Mouse (Mus musculus) forebrain, embryonic 11.5 days (tissue): ENCODE results near the gene Cask. TPM values are rescaled to one million over a fixed set of nuclear protein-coding genes. Genes with fewer than 3 reads are reported as not detected.

ENCODE experiments used
- ATAC-seq: fragments of 200-750 bp; cut with Nextera tagmentation; replicated peaks from 2 replicates; pipeline ENCODE4 v1.8.0; 2017; ENCODE audit warnings: moderate TSS enrichment; ENCODE audit not compliant: low FRiP score
- DNase-seq: peaks from one replicate; pipeline ENCODE4 v3.0.0-alpha.2; 2017; ENCODE audit warnings: low spot score
- H3K27ac ChIP-seq: fragments of 300-500 bp; sonication (generic); 2 replicates; pipeline ENCODE4 v1.5.1; 2014; ENCODE audit warnings: low read depth, low read length
- H3K27me3 ChIP-seq: fragments of 300-500 bp; sonication (generic); 2 replicates; pipeline ENCODE4 v1.6.1; 2014; ENCODE audit warnings: mild to moderate bottlenecking, low read length, mixed read lengths; ENCODE audit not compliant: control insufficient read depth, insufficient read depth
- H3K36me3 ChIP-seq: fragments of 300-500 bp; sonication (generic); 2 replicates; pipeline ENCODE4 v1.6.1; 2014; ENCODE audit warnings: mild to moderate bottlenecking, low read length, moderate library complexity, mixed read lengths; ENCODE audit not compliant: control insufficient read depth, insufficient read depth
- H3K4me1 ChIP-seq: fragments of 300-500 bp; sonication (generic); replicated peaks from 2 replicates; pipeline ENCODE4 v1.6.1; 2014; ENCODE audit warnings: low read length, mixed read lengths; ENCODE audit not compliant: control insufficient read depth, insufficient read depth
- H3K4me2 ChIP-seq: fragments of 300-500 bp; sonication (generic); 2 replicates; pipeline ENCODE4 v1.6.1; 2014; ENCODE audit warnings: low read depth, mild to moderate bottlenecking, low read length, moderate library complexity, mixed read lengths; ENCODE audit not compliant: severe bottlenecking
- H3K4me3 ChIP-seq: fragments of 300-500 bp; sonication (generic); 2 replicates; pipeline ENCODE4 v1.5.1; 2014; ENCODE audit warnings: low read depth, low read length
- H3K9ac ChIP-seq: fragments of 300-500 bp; sonication (generic); 2 replicates; pipeline ENCODE4 v1.6.1; 2014; ENCODE audit warnings: low read length
- H3K9me3 ChIP-seq: fragments of 300-500 bp; sonication (generic); 2 replicates; pipeline ENCODE4 v1.6.1; 2016; ENCODE audit warnings: low read length, mixed read lengths; ENCODE audit not compliant: control insufficient read depth
- WGBS: fragments of 180-500 bp; shearing (Covaris S2); extraction: QIAGEN DNeasy Blood & Tissue Kit; methylation state at CpG from one replicate; pipeline ENCODE4 v1.1.7; 2014; 5-methylcytosine and 5-hydroxymethylcytosine counted together
- polyA plus RNA-seq: library from polyadenylated mRNA; unstranded; fragments of >200 nt; fragmentation: Nextera tagmentation; extraction: Ambion mirVana; gene quantifications from 2 replicates; pipeline ENCODE4 v1.2.1, GENCODE M21; 2014

Gene Cask
- polyA plus RNA-seq, 1 experiment from 2014 or later = 18.3 TPM

DNA sequence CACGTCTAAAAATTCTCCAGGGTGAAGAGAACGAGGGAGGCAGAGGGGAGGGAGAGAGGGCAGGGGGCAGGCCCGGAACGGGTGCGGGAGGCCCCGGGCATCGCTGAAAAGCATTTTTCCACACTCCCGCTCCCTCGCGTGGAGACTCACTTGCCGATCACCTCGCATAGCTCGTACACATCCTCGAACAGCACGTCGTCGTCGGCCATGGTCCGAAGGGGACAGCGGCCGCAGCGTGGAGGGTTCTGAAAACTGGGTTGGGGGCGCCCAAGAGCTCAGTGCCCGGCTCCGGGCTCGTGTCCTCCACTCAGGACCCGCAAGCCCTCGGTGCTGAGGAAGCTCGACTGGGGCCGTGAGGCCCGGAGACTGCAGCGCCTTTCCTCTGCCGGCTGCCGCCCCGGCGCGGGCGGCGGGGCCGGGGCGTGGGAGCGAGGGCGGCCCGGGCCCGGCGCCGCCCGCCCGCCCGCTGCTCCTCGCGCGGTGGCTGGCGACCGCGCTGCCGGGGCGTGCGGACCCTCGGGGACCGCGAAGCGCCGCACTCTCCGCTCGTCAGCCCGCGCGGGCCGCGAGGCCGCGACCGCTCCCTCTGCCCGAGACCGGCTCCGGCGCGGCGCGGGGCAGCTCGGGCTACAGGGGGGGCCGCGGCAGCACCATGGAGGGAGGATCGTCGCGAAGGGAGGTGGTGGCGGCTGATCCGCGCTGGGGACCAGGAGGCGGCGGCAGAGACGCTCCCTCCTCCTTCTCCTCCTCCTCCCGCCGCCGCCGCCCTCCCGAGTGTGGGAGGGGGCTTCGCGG lies 5.1 kb downstream of the Cask start:
- peak overlapping the region; percentile 72 for H3K9ac ChIP-seq
- H3K4me1 ChIP-seq = no peaks in the 10 kb centered on the region
- no peaks in the 10 kb centered on the region for H3K9me3 ChIP-seq
- H3K27me3 ChIP-seq = no peaks in the 10 kb centered on the region
- 20% methylated on average over 33 of the region's 100 CpGs for WGBS
- peak overlapping the region; percentile 52 for H3K4me3 ChIP-seq
- DNase-seq = peak; percentile 75
- peak overlapping the region; percentile 86 for H3K27ac ChIP-seq
- peak overlapping the region; percentile 47; the same call in 1 of the 2 replicates for H3K4me2 ChIP-seq
- peak; percentile 63 for ATAC-seq
- no peaks in the 10 kb centered on the region for H3K36me3 ChIP-seq

DNA sequence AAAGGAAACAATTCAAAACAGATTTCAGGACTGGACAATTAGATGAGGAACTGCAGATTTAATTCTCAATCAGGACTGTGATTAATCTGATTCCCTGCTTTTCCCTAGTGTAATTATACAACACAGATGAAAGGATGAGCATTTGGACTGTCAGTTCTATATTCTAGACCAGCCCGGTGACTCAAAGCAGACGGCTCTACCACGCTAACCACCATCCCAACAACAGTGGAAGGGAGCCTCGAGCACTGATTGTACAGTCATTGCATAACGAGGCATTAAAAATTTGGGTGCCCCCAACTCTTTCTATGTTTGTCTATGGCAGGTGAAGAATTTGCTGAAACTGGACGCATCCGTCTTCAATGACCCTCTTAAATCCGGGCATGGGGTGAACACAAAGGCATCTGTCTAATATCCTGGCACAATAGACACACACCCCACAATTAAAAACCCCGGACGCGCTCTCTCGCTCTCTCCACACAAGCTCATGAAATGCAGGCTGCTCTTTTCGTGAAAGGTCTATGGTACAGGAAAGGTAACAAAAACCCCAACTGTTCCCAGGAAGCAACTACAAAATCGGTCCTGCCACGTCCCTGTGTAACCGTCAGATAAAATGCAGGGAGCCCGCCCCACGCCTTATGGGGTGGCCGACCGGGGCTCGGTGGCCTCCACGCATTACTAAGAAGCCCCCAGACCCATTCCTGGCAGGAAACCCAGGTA lies 5.9 kb downstream of the Cask start:
- H3K27me3 ChIP-seq = no peaks in the 10 kb centered on the region
- peak; percentile 45 for DNase-seq
- peak overlapping the region; percentile 52 for H3K4me3 ChIP-seq
- H3K4me2 ChIP-seq = peak overlapping the region; percentile 47
- H3K4me1 ChIP-seq = no peaks in the 10 kb centered on the region
- no peaks in the 10 kb centered on the region for H3K9me3 ChIP-seq
- WGBS = 24% methylated on average over 22 of the region's 22 CpGs
- 0 out of 2 replicates have a peak, but pooled peaks have one; percentile 2 for ATAC-seq
- no peaks in the 10 kb centered on the region for H3K36me3 ChIP-seq
- H3K27ac ChIP-seq = peak overlapping the region; percentile 86
- peak overlapping the region; percentile 72 for H3K9ac ChIP-seq

DNA sequence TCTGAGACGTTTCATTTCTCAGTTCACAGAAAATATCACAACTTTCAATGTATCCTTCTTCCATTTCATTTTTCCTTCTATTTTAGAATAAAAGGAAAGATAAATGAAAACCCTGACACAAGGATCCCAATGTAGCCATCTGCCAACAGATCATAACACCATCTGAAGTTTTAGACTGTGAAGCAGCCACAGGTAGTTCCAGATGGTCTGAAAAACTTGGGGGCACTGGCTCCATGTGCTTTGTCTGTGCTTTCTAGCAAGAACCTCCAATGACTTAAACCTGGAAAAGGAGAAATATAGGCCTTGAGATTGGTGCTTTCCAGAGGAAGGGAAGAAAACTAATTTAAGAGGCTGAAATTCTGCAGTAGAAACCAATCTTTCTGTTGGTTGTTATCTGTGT lies 28.4 kb downstream of the Cask start:
- Histone ChIP-seq H3K36me3 (no peaks in the 10 kb centered on the region), H3K27me3 (no peaks in the 10 kb centered on the region), H3K9me3 (no peaks in the 10 kb centered on the region), H3K27ac (no peak overlapping the region), H3K4me2 (no peak overlapping the region), H3K4me1 (no peaks in the 10 kb centered on the region), H3K4me3 (no peak overlapping the region), H3K9ac (no peak overlapping the region)
- DNase-seq = no peak
- WGBS = 79% methylated on average over 1 of the region's 1 CpGs
- ATAC-seq = no peak

DNA sequence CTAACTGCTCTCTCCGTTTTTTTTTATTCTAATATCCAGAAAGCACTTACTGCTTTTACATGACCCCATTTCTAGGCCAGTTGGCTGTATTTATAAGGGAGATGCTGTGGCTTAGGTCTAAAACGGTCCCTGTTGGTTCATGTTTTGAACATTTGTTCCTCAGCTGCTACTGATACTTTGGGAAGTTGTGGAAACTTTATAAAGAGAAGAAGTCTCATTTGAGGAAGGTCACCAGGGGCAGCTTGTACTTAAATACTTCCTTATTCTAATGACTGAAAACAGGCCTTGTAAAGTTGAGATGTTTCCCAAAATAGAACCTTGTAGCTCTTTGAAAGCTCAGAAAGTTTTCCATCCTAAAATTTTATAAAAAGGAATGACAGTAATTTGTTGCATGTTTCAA lies 52.4 kb downstream of the Cask start:
- H3K9me3 ChIP-seq = no peaks in the 10 kb centered on the region
- ATAC-seq = no peak
- 73% methylated on average over 2 of the region's 2 CpGs for WGBS

DNA sequence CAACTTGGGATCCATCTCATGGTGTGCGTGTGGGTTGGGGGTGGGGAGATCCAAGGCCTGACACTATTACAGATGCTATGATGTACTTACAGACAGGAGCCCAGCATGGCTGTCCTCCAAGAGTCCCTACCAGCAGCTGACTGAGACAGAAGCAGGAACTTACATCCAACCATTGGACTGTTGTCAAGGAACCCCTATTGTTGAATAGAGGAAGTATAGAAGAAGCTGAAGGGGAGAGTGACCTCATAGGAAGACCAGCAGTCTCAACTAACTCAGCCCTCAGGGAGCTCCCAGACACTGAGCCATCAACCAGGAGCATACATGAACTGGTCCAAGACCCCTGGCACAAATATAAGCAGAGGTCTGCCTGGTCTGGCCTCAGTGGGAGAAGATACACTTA lies 85.5 kb downstream of the Cask start:
- ATAC-seq = no peak
- 89% methylated on average over 1 of the region's 1 CpGs for WGBS
- H3K36me3 ChIP-seq = no peaks in the 10 kb centered on the region
- H3K27me3 ChIP-seq = no peaks in the 10 kb centered on the region
- no peak for DNase-seq
- no peaks in the 10 kb centered on the region for H3K4me1 ChIP-seq
- no peak overlapping the region for H3K4me3 ChIP-seq
- H3K9ac ChIP-seq = no peak overlapping the region
- no peak overlapping the region for H3K4me2 ChIP-seq
- H3K27ac ChIP-seq = no peak overlapping the region
- H3K9me3 ChIP-seq = no peaks in the 10 kb centered on the region

More for the DNA sequence above, 52.4 kb downstream of the Cask start:
- H3K4me3 ChIP-seq = no peak overlapping the region
- no peak overlapping the region for H3K27ac ChIP-seq
- no peak for DNase-seq
- H3K9ac ChIP-seq = no peak overlapping the region
- H3K36me3 ChIP-seq = no peaks in the 10 kb centered on the region
- H3K4me1 ChIP-seq = no peaks in the 10 kb centered on the region
- no peaks in the 10 kb centered on the region for H3K27me3 ChIP-seq
- no peak overlapping the region for H3K4me2 ChIP-seq

DNA sequence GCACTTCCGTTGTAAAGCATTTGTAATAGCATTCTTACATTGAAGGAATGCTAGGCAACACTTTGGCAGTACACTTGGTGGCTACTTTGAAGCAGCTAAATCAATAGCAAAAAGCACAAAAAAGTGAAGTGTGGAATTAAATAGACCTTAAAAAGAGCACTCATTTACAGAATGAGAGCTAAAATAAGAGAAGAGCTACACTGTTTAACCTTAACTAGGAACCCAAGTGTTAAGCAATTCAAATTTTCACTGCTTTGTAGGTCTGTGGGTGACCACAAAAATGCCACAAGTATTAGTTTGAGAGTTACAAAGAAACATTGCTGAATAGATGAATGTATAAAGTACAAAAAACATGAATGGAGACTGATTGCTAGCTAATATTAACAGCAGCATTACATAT lies 86.1 kb downstream of the Cask start:
- Histone ChIP-seq H3K4me2 (no peak overlapping the region), H3K36me3 (no peaks in the 10 kb centered on the region), H3K27ac (no peak overlapping the region), H3K4me1 (no peaks in the 10 kb centered on the region), H3K9me3 (no peaks in the 10 kb centered on the region), H3K27me3 (no peaks in the 10 kb centered on the region), H3K4me3 (no peak overlapping the region), H3K9ac (no peak overlapping the region)
- 89% methylated on average over 1 of the region's 1 CpGs for WGBS
- ATAC-seq = no peak
- no peak for DNase-seq

DNA sequence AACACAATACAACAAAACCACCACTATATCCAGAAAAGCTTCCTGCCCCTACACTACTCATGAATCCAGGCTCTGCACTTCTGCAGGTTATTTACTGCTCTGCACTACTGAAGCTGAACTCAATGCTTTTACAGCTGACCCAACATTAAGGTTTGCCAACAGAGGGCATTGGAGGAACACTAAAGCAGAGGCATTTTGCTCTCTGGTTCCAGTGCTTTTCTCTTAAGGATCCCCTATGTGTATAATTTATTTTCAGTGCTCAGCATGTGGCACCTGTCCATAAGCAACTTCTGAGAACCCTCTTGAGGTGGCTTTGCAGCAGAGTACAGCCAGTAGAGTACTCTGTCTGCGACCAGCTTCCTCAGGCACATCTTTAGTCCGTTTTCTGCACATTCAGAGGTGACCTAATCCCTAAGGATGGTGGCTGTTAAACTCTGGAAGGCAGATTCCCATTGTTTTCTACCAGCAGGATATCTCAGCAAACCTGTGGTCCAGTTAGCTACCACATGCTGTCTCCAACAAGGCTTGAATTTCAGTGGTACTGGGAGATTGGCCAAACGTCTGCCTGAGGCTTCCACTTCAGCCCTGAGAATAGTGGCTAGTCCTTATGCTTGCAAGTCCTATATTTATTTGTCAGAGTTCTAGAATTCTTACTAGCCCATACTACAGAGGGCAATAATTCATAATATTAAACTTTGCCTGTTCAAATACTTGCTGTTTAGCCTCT lies 93.7 kb downstream of the Cask start:
- Histone ChIP-seq H3K4me2 (no peak overlapping the region), H3K27me3 (no peaks in the 10 kb centered on the region), H3K4me3 (no peak overlapping the region), H3K9ac (no peak overlapping the region), H3K4me1 (no peaks in the 10 kb centered on the region), H3K9me3 (no peaks in the 10 kb centered on the region), H3K27ac (no peak overlapping the region), H3K36me3 (no peaks in the 10 kb centered on the region)
- 14% methylated on average over 3 of the region's 3 CpGs for WGBS
- ATAC-seq (no peak), DNase-seq (no peak)

DNA sequence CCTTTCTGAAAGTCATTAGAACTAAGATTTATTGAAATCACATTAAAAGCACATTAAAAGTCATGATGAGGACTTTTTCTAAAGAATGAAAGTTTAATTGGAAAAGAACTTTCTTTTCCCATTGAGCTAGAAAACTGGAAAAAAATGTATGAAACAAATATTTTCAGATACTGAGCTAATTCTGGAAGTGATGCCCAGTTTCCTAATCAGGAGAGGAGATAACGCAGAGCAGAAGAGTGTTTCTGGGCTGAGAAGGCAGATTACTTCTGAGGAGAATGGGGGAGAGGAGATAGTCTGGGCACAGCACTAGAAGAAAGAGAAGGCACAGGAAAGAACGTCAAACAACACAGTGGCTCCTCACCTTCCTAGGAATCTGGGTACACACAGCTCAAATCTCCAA lies 110.1 kb downstream of the Cask start:
- no peaks in the 10 kb centered on the region for H3K27me3 ChIP-seq
- no peaks in the 10 kb centered on the region for H3K36me3 ChIP-seq
- 82% methylated on average over 2 of the region's 2 CpGs for WGBS
- H3K4me2 ChIP-seq = no peak overlapping the region
- H3K9me3 ChIP-seq = no peaks in the 10 kb centered on the region; the same call in 1 of the 2 replicates
- no peak overlapping the region for H3K27ac ChIP-seq
- H3K4me1 ChIP-seq = no peaks in the 10 kb centered on the region
- no peak overlapping the region for H3K4me3 ChIP-seq
- no peak for ATAC-seq
- DNase-seq = no peak
- no peak overlapping the region for H3K9ac ChIP-seq
